Mouse (Mus musculus) kidney, postnatal 0 days (tissue): Measurements from ENCODE around the gene Banf1. TPM values are rescaled to one million over a fixed set of nuclear protein-coding genes. Genes with fewer than 3 reads are reported as not detected.

Experiments
- ATAC-seq: fragments of 200-750 bp; cut with Nextera tagmentation; replicated peaks from 2 replicates; pipeline ENCODE4 v1.8.0; 2017; ENCODE audit warnings: low read depth, moderate number of reproducible peaks, moderate TSS enrichment, moderate library complexity; ENCODE audit not compliant: low FRiP score
- DNase-seq: peaks from one replicate; pipeline ENCODE4 v3.0.0-alpha.2; 2016; ENCODE audit warnings: low spot score
- H3K27ac ChIP-seq: fragments of 300-500 bp; sonication (generic); 2 replicates; pipeline ENCODE4 v1.5.1; 2014; ENCODE audit warnings: mild to moderate bottlenecking
- H3K27me3 ChIP-seq: fragments of 300-500 bp; sonication (generic); 2 replicates; pipeline ENCODE4 v1.6.1; 2014; ENCODE audit warnings: low read length, mixed read lengths; ENCODE audit not compliant: insufficient read depth
- H3K36me3 ChIP-seq: fragments of 300-500 bp; sonication (generic); 2 replicates; pipeline ENCODE4 v1.6.1; 2014; ENCODE audit warnings: low read length, mixed read lengths; ENCODE audit not compliant: insufficient read depth
- H3K4me1 ChIP-seq: fragments of 300-500 bp; sonication (generic); replicated peaks from 2 replicates; pipeline ENCODE4 v1.6.1; 2014; ENCODE audit warnings: antibody characterized with exemption, low read length, mixed read lengths; ENCODE audit not compliant: insufficient read depth
- H3K4me2 ChIP-seq: fragments of 300-500 bp; sonication (generic); 2 replicates; pipeline ENCODE4 v1.6.1; 2014; ENCODE audit warnings: mild to moderate bottlenecking, low read length, moderate library complexity, mixed read lengths
- H3K4me3 ChIP-seq: fragments of 300-500 bp; sonication (generic); replicated peaks from 2 replicates; pipeline ENCODE4 v1.5.1; 2014; ENCODE audit warnings: low read depth, low read length
- H3K9ac ChIP-seq: fragments of 300-500 bp; sonication (generic); 2 replicates; pipeline ENCODE4 v1.6.1; 2014; ENCODE audit warnings: low read depth, low read length
- H3K9me3 ChIP-seq: fragments of 300-500 bp; sonication (generic); replicated peaks from 2 replicates; pipeline ENCODE4 v1.6.1; 2016; ENCODE audit warnings: low read length, inconsistent platforms, mixed read lengths
- CTCF ChIP-seq: IDR thresholded peaks from 2 replicates; pipeline ENCODE4 v1.5.1; 2016; ENCODE audit warnings: antibody characterized with exemption, low read depth, mild to moderate bottlenecking, moderate library complexity
- WGBS: fragments of 180-500 bp; shearing (Covaris S2); extraction: QIAGEN DNeasy Blood & Tissue Kit; methylation state at CpG from one replicate; pipeline ENCODE4 v1.1.7; 2014; 5-methylcytosine and 5-hydroxymethylcytosine counted together
- polyA plus RNA-seq: library from polyadenylated mRNA; unstranded; fragments of >200 nt; fragmentation: Nextera tagmentation; extraction: Ambion mirVana; gene quantifications from 2 replicates; pipeline ENCODE4 v1.2.1, GENCODE M21; 2015

Banf1 gene
- polyA plus RNA-seq, 1 experiment from 2014 or later: 344 TPM

DNA sequence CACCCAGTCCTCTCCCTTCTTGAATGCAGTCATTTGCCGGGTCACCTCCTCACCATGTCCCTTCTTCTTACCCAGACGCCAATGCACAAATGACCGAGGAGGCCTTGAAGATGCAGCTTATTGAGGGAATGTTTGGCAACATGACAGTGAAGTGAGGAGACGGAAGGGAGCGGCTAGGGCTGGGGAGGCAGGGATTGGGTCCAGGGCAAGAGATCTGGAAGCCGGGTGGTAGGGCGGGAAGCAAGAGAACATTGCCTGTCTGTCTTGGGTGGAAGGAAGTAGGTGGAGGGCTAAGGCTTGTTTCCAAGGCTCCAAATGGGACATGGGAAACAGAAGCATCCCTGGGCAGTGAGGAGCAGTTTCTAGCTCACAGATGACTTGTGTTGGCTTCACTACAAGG lies 25.6 kb downstream of the Banf1 start:
- Histone ChIP-seq H3K27me3 (no peaks in the 10 kb centered on the region), H3K9me3 (no peaks in the 10 kb centered on the region), H3K36me3 (no peaks in the 10 kb centered on the region), H3K27ac (no peak overlapping the region), H3K4me1 (no peaks in the 10 kb centered on the region), H3K4me2 (no peak overlapping the region), H3K4me3 (no peak overlapping the region), H3K9ac (no peak overlapping the region)
- DNase-seq (no peak), ATAC-seq (no peak)
- TF ChIP-seq CTCF: no peak
- WGBS: 86% methylated on average over 7 of the region's 7 CpGs

DNA sequence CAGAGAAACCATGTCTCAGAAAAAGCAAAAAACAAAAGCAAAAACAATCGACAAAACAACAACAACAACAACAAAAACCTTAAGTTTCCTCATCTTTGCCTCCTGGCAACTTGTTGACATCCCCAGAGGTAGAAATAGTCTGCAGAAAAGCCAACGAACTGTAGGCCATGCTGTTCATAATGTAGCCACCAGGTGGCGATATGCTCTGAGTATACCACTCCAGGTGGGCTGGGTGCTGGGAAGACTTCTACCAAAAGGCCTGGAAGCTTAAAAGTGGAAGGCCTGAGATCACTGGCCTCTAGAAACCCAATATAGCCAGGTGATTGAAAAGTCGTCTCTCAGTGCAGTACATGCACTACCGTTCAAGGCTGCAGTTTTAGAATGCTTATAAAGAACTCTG lies 29.0 kb downstream of the Banf1 start:
- peak; percentile 84 for DNase-seq
- no peak overlapping the region for H3K27ac ChIP-seq
- peak; percentile 95 for TF ChIP-seq CTCF

DNA sequence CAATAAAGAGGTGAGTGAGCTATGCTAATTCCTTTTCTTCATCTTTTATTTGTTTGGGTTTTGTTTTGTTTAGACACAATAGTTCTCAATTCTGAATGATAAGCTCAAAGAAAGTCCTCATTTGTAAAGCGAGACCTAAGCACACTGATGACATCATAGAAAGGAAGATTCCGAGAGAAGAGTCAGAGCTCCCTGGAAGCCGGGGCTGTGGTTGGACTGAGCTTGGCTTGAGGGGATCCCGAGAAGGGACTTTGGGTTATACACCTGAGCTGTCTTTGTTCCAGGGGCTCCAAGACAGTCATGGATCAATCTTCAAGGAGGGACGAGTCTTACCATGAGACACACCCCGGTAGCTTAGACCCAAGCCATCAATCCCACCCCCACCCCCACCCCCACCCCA lies 31.5 kb downstream of the Banf1 start, which contains the start of gene Catsper1:
Gene Catsper1, plus strand, starts transcription at position 301 of the 400 bp plus-strand sequence.
- DNase-seq: no peak
- Histone ChIP-seq H3K36me3 (no peaks in the 10 kb centered on the region), H3K4me2 (no peak within 1 kb of the TSS), H3K4me1 (no peaks in the 10 kb centered on the region), H3K27me3 (no peaks in the 10 kb centered on the region), H3K9ac (no peak within 1 kb of the TSS), H3K4me3 (no peak within 1 kb of the TSS), H3K9me3 (no peaks in the 10 kb centered on the region), H3K27ac (no peak within 1 kb of the TSS)
- no peak for TF ChIP-seq CTCF
- 90% methylated on average over 6 of the region's 6 CpGs for WGBS
- ATAC-seq: no peak

More for the DNA sequence above, 29.0 kb downstream of the Banf1 start:
- 15% methylated on average over 5 of the region's 5 CpGs for WGBS
- no peak overlapping the region for H3K9ac ChIP-seq
- ATAC-seq: no peak; the same call in 1 of the 2 replicates
- no peaks in the 10 kb centered on the region for H3K9me3 ChIP-seq
- no peaks in the 10 kb centered on the region for H3K27me3 ChIP-seq
- H3K4me2 ChIP-seq: no peak overlapping the region
- H3K4me1 ChIP-seq: no peaks in the 10 kb centered on the region
- no peak overlapping the region for H3K4me3 ChIP-seq
- no peaks in the 10 kb centered on the region for H3K36me3 ChIP-seq

DNA sequence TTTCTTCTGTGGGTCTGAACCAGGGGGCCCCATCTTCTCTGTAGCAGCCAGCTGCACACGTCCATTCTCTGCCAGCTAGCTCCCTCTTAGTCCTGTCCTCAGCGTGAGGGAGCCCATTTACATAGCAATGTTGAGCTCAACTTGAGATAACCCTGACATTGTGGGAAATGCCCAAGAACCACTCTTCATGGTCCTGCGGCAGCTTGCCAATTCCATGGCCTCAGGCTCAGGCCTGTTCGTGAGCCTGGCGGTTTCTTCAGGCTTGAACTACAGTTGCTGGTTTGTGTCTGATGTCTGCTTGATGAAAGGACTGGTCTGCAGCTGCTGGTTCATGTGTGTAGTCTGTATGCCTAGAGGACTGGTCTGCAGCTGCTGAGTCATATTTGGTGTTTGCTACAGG lies 32.2 kb downstream of the Banf1 start:
- no peaks in the 10 kb centered on the region for H3K4me1 ChIP-seq
- no peaks in the 10 kb centered on the region for H3K9me3 ChIP-seq
- H3K4me2 ChIP-seq: no peak overlapping the region
- 77% methylated on average over 5 of the region's 5 CpGs for WGBS
- no peak overlapping the region for H3K27ac ChIP-seq
- ATAC-seq: no peak
- no peaks in the 10 kb centered on the region for H3K27me3 ChIP-seq
- DNase-seq: no peak
- no peak overlapping the region for H3K4me3 ChIP-seq
- TF ChIP-seq CTCF: no peak
- no peak overlapping the region for H3K9ac ChIP-seq
- H3K36me3 ChIP-seq: no peaks in the 10 kb centered on the region

DNA sequence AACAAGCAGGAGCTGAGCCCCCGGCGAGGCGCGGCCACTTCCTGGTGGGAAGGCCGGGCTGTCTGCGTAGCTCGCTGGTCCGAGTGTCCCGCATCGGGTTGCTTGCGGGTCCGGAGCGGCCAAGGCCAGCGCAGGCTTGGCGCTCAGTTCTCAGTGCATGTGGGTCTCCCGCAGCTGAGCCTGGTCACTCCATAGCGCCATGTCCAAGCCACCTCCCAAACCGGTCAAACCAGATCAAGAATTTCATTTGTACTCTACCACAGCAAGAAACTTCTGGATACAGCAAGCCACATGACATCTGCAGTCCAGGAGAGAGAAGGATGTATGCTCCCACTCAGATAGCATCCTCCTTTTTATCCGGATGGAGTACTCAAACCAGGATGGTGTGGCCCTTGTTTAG lies 39.0 kb downstream of the Banf1 start:
- TF ChIP-seq CTCF: no peak
- Histone ChIP-seq H3K4me3 (no peak overlapping the region), H3K9me3 (no peaks in the 10 kb centered on the region), H3K27ac (peak overlapping the region; percentile 60; the same call in 1 of the 2 replicates), H3K4me1 (0 out of 2 replicates have a peak, but pooled peaks cover 3% of the 10 kb centered on the region), H3K27me3 (no peaks in the 10 kb centered on the region), H3K9ac (no peak overlapping the region), H3K4me2 (no peak overlapping the region), H3K36me3 (no peaks in the 10 kb centered on the region)
- ATAC-seq: peak; percentile 43; the same call in 1 of the 2 replicates
- peak; percentile 12 for DNase-seq
- WGBS: 67% methylated on average over 19 of the region's 19 CpGs

DNA sequence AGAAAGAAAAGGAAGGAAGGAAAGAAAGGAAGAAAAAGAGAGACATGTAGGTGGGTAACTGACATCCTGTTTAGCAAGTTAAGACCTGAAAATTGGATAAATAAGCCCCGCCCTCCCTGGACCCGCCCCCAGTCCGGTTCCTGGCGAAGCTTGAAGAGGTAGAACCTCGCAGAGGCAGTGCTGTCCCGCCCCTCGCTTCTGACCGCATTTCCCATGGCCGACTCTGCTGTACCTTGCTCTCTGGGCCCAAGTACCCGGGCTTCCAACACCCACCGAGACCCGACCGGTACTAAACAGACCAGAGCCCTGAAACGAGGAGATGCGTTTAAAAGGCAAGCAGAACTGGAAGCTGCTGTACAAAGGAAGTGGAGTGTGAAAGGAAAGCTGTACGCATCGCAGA lies 43.2 kb downstream of the Banf1 start:
- no peak overlapping the region for H3K27ac ChIP-seq
- peak overlapping the region; percentile 45 for H3K4me2 ChIP-seq
- H3K4me1 ChIP-seq: 0 out of 2 replicates have a peak, but pooled peaks cover 3% of the 10 kb centered on the region
- no peaks in the 10 kb centered on the region for H3K27me3 ChIP-seq
- DNase-seq: peak; percentile 57
- no peak for TF ChIP-seq CTCF
- H3K36me3 ChIP-seq: no peaks in the 10 kb centered on the region
- 30% methylated on average over 17 of the region's 17 CpGs for WGBS
- H3K4me3 ChIP-seq: 0 out of 2 replicates have a peak overlapping the region, but pooled peaks have one; percentile 9
- peak overlapping the region; percentile 37; the same call in 1 of the 2 replicates for H3K9ac ChIP-seq
- H3K9me3 ChIP-seq: no peaks in the 10 kb centered on the region
- peak; percentile 71; the same call in 1 of the 2 replicates for ATAC-seq

Other genes starting within 250 kb of the Banf1 start
- gene Klc2, start 248.6 kb downstream of the Banf1 start, polyA plus RNA-seq: 18.1 and 20.2 TPM in 2 replicates
- gene Pacs1, start 94.0 kb downstream of the Banf1 start, polyA plus RNA-seq: 14.2 and 14.8 TPM in 2 replicates
- gene Sf3b2, start 71.7 kb downstream of the Banf1 start, polyA plus RNA-seq: 239 and 274 TPM in 2 replicates
- 2.2 and 2.7 TPM in 2 replicates for gene Gal3st3, start 68.8 kb downstream of the Banf1 start, polyA plus RNA-seq
- not detected in 2 replicates for gene Catsper1, start 31.4 kb downstream of the Banf1 start, polyA plus RNA-seq
- gene Cst6, start 17.6 kb downstream of the Banf1 start, polyA plus RNA-seq: 0.29 and 1.5 TPM in 2 replicates
- gene Eif1ad, start 427 bp downstream of the Banf1 start, polyA plus RNA-seq: 30.8 and 34.0 TPM in 2 replicates
- gene Sart1, start 21.5 kb upstream of the Banf1 start, polyA plus RNA-seq: 56.1 and 57.8 TPM in 2 replicates
- 0.31 and 0.39 TPM in 2 replicates for gene Tsga10ip, start 35.4 kb upstream of the Banf1 start, polyA plus RNA-seq
- 237 and 246 TPM in 2 replicates for gene Drap1, start 57.8 kb upstream of the Banf1 start, polyA plus RNA-seq
- 55.7 and 55.8 TPM in 2 replicates for gene AI837181, start 58.0 kb upstream of the Banf1 start, polyA plus RNA-seq
- gene Fosl1, start 80.4 kb upstream of the Banf1 start, polyA plus RNA-seq: 0.32 TPM in 1 of 2 replicates, not detected in the other
- 12.2 and 15.6 TPM in 2 replicates for gene Ccdc85b, start 90.7 kb upstream of the Banf1 start, polyA plus RNA-seq
- 141 and 150 TPM in 2 replicates for gene Fibp, start 93.4 kb upstream of the Banf1 start, polyA plus RNA-seq
- gene Ctsw, start 101.3 kb upstream of the Banf1 start, polyA plus RNA-seq: 0.79 and 1.2 TPM in 2 replicates
- gene Efemp2, start 106.8 kb upstream of the Banf1 start, polyA plus RNA-seq: 126 and 140 TPM in 2 replicates
- gene Mus81, start 121.2 kb upstream of the Banf1 start, polyA plus RNA-seq: 31.3 and 31.8 TPM in 2 replicates
- gene Cfl1, start 123.3 kb upstream of the Banf1 start, polyA plus RNA-seq: 2,170 and 2,281 TPM in 2 replicates
- gene 1700020D05Rik, start 136.6 kb upstream of the Banf1 start, polyA plus RNA-seq: 0.13 TPM in 1 of 2 replicates, not detected in the other
- gene Snx32, start 143.4 kb upstream of the Banf1 start, polyA plus RNA-seq: 7.6 and 8.0 TPM in 2 replicates
- 12.3 and 13.7 TPM in 2 replicates for gene Ovol1, start 193.5 kb upstream of the Banf1 start, polyA plus RNA-seq
- gene Ap5b1, start 200.9 kb upstream of the Banf1 start, polyA plus RNA-seq: 7.1 and 7.2 TPM in 2 replicates
- 107 and 128 TPM in 2 replicates for gene Rnaseh2c, start 234.7 kb upstream of the Banf1 start, polyA plus RNA-seq
- 54.0 and 56.5 TPM in 2 replicates for gene Kat5, start 243.1 kb upstream of the Banf1 start, polyA plus RNA-seq